Mouse (Mus musculus): ENCODE data around the gene Sectm1b. TPM values are rescaled to one million over a fixed set of nuclear protein-coding genes. Genes with fewer than 3 reads are reported as not detected.
"Not testable (repeated sequence)": the region's sequence is repeated elsewhere in the genome, so short reads cannot be mapped to it uniquely, and the experiment has no call there.

Sectm1b gene
- polyA plus RNA-seq, 1 experiment from 2014 or later = not detected

GRCm38 (mm10) chr11:121089756-121090546, 26.6 kb upstream of the Sectm1b start:
- no peaks in the 10 kb centered on the region for H3K4me1 ChIP-seq
- no peak overlapping the region for H3K27ac ChIP-seq (replicated peaks)
- WGBS = 92% methylated on average over 2 of the region's 2 CpGs
- H3K4me2 ChIP-seq (replicated peaks) = no peak overlapping the region
- H3K4me3 ChIP-seq = no peak overlapping the region
- H3K9me3 ChIP-seq = no peaks in the 10 kb centered on the region
- no peak overlapping the region for H3K9ac ChIP-seq (replicated peaks)
- no peaks in the 10 kb centered on the region for H3K27me3 ChIP-seq
- no peaks in the 10 kb centered on the region for H3K36me3 ChIP-seq
- ATAC-seq (ENCODE audit: low FRiP score, low read depth) = no peak

- no peak for ATAC-seq (ENCODE audit: low FRiP score, low read depth)
- Histone ChIP-seq H3K36me3 (no peaks in the 10 kb centered on the region), H3K4me1 (no peaks in the 10 kb centered on the region), H3K9ac (replicated peaks) (no peak overlapping the region), H3K27ac (replicated peaks) (no peak overlapping the region), H3K4me2 (replicated peaks) (no peak overlapping the region), H3K27me3 (no peaks in the 10 kb centered on the region), H3K9me3 (no peaks in the 10 kb centered on the region), H3K4me3 (no peak overlapping the region)
- WGBS = 82% methylated on average over 6 of the region's 6 CpGs
Measured at GRCm38 (mm10) chr11:121088997-121089396, 25.6 kb upstream of the Sectm1b start.

GRCm38 (mm10) chr11:121086296-121086695, 22.9 kb upstream of the Sectm1b start:
- Histone ChIP-seq H3K9ac (replicated peaks) (no peak overlapping the region), H3K9me3 (no peaks in the 10 kb centered on the region), H3K27me3 (no peaks in the 10 kb centered on the region), H3K36me3 (no peaks in the 10 kb centered on the region), H3K4me3 (no peak overlapping the region), H3K4me1 (no peaks in the 10 kb centered on the region), H3K27ac (replicated peaks) (no peak overlapping the region), H3K4me2 (replicated peaks) (no peak overlapping the region)
- 57% methylated on average over 4 of the region's 4 CpGs for WGBS
- no peak for ATAC-seq (ENCODE audit: low FRiP score, low read depth)

GRCm38 (mm10) chr11:121085181-121085580, 21.8 kb upstream of the Sectm1b start:
- Histone ChIP-seq H3K4me2 (replicated peaks) (no peak overlapping the region), H3K4me1 (no peaks in the 10 kb centered on the region)
- no peak for ATAC-seq (ENCODE audit: low FRiP score, low read depth)

GRCm38 (mm10) chr11:121082857-121083500, 19.6 kb upstream of the Sectm1b start:
- ATAC-seq (ENCODE audit: low FRiP score, low read depth) = no peak
- Histone ChIP-seq H3K4me3 (no peak overlapping the region), H3K9ac (replicated peaks) (no peak overlapping the region), H3K4me1 (no peaks in the 10 kb centered on the region), H3K36me3 (no peaks in the 10 kb centered on the region), H3K27ac (replicated peaks) (no peak overlapping the region), H3K4me2 (replicated peaks) (no peak overlapping the region), H3K9me3 (no peaks in the 10 kb centered on the region), H3K27me3 (no peaks in the 10 kb centered on the region)
- 85% methylated on average over 6 of the region's 6 CpGs for WGBS

More at GRCm38 (mm10) chr11:121085181-121085580, 21.8 kb upstream of the Sectm1b start:
- Histone ChIP-seq H3K9me3 (no peaks in the 10 kb centered on the region), H3K27me3 (no peaks in the 10 kb centered on the region), H3K4me3 (no peak overlapping the region), H3K27ac (replicated peaks) (no peak overlapping the region), H3K36me3 (no peaks in the 10 kb centered on the region), H3K9ac (replicated peaks) (no peak overlapping the region)
- WGBS = 79% methylated on average over 5 of the region's 5 CpGs

GRCm38 (mm10) chr11:121082250-121082649, 18.9 kb upstream of the Sectm1b start:
- Histone ChIP-seq H3K9ac (replicated peaks) (no peak overlapping the region), H3K27ac (replicated peaks) (no peak overlapping the region), H3K4me1 (no peaks in the 10 kb centered on the region), H3K4me2 (replicated peaks) (no peak overlapping the region), H3K9me3 (no peaks in the 10 kb centered on the region), H3K27me3 (no peaks in the 10 kb centered on the region), H3K4me3 (no peak overlapping the region), H3K36me3 (no peaks in the 10 kb centered on the region)
- 79% methylated on average over 3 of the region's 3 CpGs for WGBS
- no peak for ATAC-seq (ENCODE audit: low FRiP score, low read depth)

GRCm38 (mm10) chr11:121081120-121081519, 17.8 kb upstream of the Sectm1b start, which contains the start of gene Sectm1a:
TSS of gene Sectm1a (minus strand) at chr11:121081220.
- no peak within 1 kb of the TSS for H3K27ac ChIP-seq (replicated peaks)
- no peak within 1 kb of the TSS for H3K4me2 ChIP-seq (replicated peaks)
- no peaks in the 10 kb centered on the region for H3K27me3 ChIP-seq
- WGBS = 68% methylated on average over 3 of the region's 3 CpGs
- ATAC-seq (ENCODE audit: low FRiP score, low read depth) = no peak
- H3K36me3 ChIP-seq = no peaks in the 10 kb centered on the region
- no peaks in the 10 kb centered on the region for H3K4me1 ChIP-seq
- no peak within 1 kb of the TSS for H3K4me3 ChIP-seq
- no peaks in the 10 kb centered on the region for H3K9me3 ChIP-seq
- H3K9ac ChIP-seq (replicated peaks) = no peak within 1 kb of the TSS

GRCm38 (mm10) chr11:121080330-121080729, 17.0 kb upstream of the Sectm1b start:
- Histone ChIP-seq H3K9me3 (no peaks in the 10 kb centered on the region), H3K4me3 (no peak overlapping the region), H3K27ac (replicated peaks) (no peak overlapping the region), H3K27me3 (no peaks in the 10 kb centered on the region; the same call in 1 of the 2 replicates), H3K4me2 (replicated peaks) (no peak overlapping the region), H3K4me1 (no peaks in the 10 kb centered on the region), H3K36me3 (no peaks in the 10 kb centered on the region), H3K9ac (replicated peaks) (no peak overlapping the region)
- ATAC-seq (ENCODE audit: low FRiP score, low read depth) = no peak
- 95% methylated on average over 8 of the region's 8 CpGs for WGBS

GRCm38 (mm10) chr11:121075655-121076054, 12.3 kb upstream of the Sectm1b start:
- H3K27me3 ChIP-seq = no peaks in the 10 kb centered on the region; the same call in 1 of the 2 replicates
- no peak overlapping the region for H3K4me2 ChIP-seq (replicated peaks)
- H3K36me3 ChIP-seq = no peaks in the 10 kb centered on the region
- no peaks in the 10 kb centered on the region for H3K4me1 ChIP-seq
- H3K9ac ChIP-seq (replicated peaks) = no peak overlapping the region
- 86% methylated on average over 5 of the region's 5 CpGs for WGBS
- ATAC-seq (ENCODE audit: low FRiP score, low read depth) = no peak
- H3K4me3 ChIP-seq = no peak overlapping the region
- no peaks in the 10 kb centered on the region for H3K9me3 ChIP-seq
- no peak overlapping the region for H3K27ac ChIP-seq (replicated peaks)

GRCm38 (mm10) chr11:121069662-121070061, 6.3 kb upstream of the Sectm1b start:
- not testable (repeated sequence) for H3K36me3 ChIP-seq; H3K4me2 ChIP-seq (replicated peaks); H3K27ac ChIP-seq (replicated peaks); ATAC-seq (ENCODE audit: low FRiP score, low read depth); H3K27me3 ChIP-seq; H3K4me1 ChIP-seq; H3K9me3 ChIP-seq; H3K4me3 ChIP-seq; H3K9ac ChIP-seq (replicated peaks)
- 96% methylated on average over 11 of the region's 16 CpGs for WGBS

- no peak overlapping the region for H3K27ac ChIP-seq (replicated peaks)
- H3K4me1 ChIP-seq = no peaks in the 10 kb centered on the region
- no peak overlapping the region for H3K4me2 ChIP-seq (replicated peaks)
- H3K27me3 ChIP-seq = 0 out of 2 replicates have a peak, but pooled peaks cover 3% of the 10 kb centered on the region
- H3K4me3 ChIP-seq = no peak overlapping the region
- ATAC-seq (ENCODE audit: low FRiP score, low read depth) = no peak
- H3K9me3 ChIP-seq = no peaks in the 10 kb centered on the region
- H3K9ac ChIP-seq (replicated peaks) = no peak overlapping the region
- whole genome bisulfite sequencing = 95% methylated on average over 2 of the region's 2 CpGs
- H3K36me3 ChIP-seq = no peaks in the 10 kb centered on the region
Measured at GRCm38 (mm10) chr11:121067895-121068294, 4.5 kb upstream of the Sectm1b start.

- H3K9me3 ChIP-seq = no peaks in the 10 kb centered on the region
- H3K36me3 ChIP-seq = no peaks in the 10 kb centered on the region
- H3K9ac ChIP-seq (replicated peaks) = no peak overlapping the region
- H3K4me2 ChIP-seq (replicated peaks) = no peak overlapping the region
- H3K4me1 ChIP-seq = no peaks in the 10 kb centered on the region
- 0 out of 2 replicates have a peak, but pooled peaks cover 5% of the 10 kb centered on the region for H3K27me3 ChIP-seq
- no peak for ATAC-seq (ENCODE audit: low FRiP score, low read depth)
- H3K4me3 ChIP-seq = no peak overlapping the region
- no peak overlapping the region for H3K27ac ChIP-seq (replicated peaks)
- WGBS = 88% methylated on average over 3 of the region's 3 CpGs
Measured at GRCm38 (mm10) chr11:121064197-121064596, 828 bp upstream of the Sectm1b start.
